Mouse (Mus musculus) testis, adult 2 months (tissue): Measurements from ENCODE around the gene Disp2.

Experiments used
- CTCF ChIP-seq: fragments of 200-500 bp; IDR thresholded peaks from 2 replicates; pipeline ENCODE4 v1.5.1; 2012; ENCODE audit warnings: low read depth, mild to moderate bottlenecking, inconsistent platforms, low read length, moderate library complexity; ENCODE audit not compliant: control insufficient read depth, insufficient read depth, insufficient replicate concordance
- POLR2A ChIP-seq: fragments of 200-500 bp; IDR thresholded peaks from 2 replicates; pipeline ENCODE4 v1.6.1; 2012; ENCODE audit warnings: low read depth, mild to moderate bottlenecking, inconsistent platforms, low read length, moderate library complexity; ENCODE audit not compliant: control insufficient read depth

GRCm38 (mm10) chr2:118759828-118760227 is 19.7 kb upstream of the Disp2 start:
- TF ChIP-seq CTCF (peak; percentile 19; the same call in 1 of the 2 replicates), POLR2A (no peak)
